Mouse (Mus musculus): Measurements from ENCODE around the gene Adamts4.

The Adamts4 gene

GRCm38 (mm10) chr1:171256095-171256818 is 6.0 kb downstream of the Adamts4 start:
- no peak for DNase-seq (ENCODE audit: inconsistent ontology term)

- no peak for DNase-seq (ENCODE audit: inconsistent ontology term)
Measured at GRCm38 (mm10) chr1:171256937-171257548, 6.8 kb downstream of the Adamts4 start.

GRCm38 (mm10) chr1:171257781-171258180 is 7.6 kb downstream of the Adamts4 start:
- DNase-seq (ENCODE audit: inconsistent ontology term): no peak

GRCm38 (mm10) chr1:171258921-171259320 is 8.7 kb downstream of the Adamts4 start:
- DNase-seq (ENCODE audit: inconsistent ontology term): no peak

- DNase-seq (ENCODE audit: inconsistent ontology term): no peak
Measured at GRCm38 (mm10) chr1:171260316-171260715, 10.1 kb downstream of the Adamts4 start.

- DNase-seq (ENCODE audit: inconsistent ontology term): peak; percentile 93
Measured at GRCm38 (mm10) chr1:171262594-171263130, 12.4 kb downstream of the Adamts4 start.

GRCm38 (mm10) chr1:171263185-171263611 is 13.0 kb downstream of the Adamts4 start:
- DNase-seq (ENCODE audit: inconsistent ontology term): peak; percentile 93

- DNase-seq (ENCODE audit: inconsistent ontology term): no peak
Measured at GRCm38 (mm10) chr1:171263666-171264461, 13.6 kb downstream of the Adamts4 start.

- DNase-seq (ENCODE audit: inconsistent ontology term): no peak
Measured at GRCm38 (mm10) chr1:171265971-171266744, 15.9 kb downstream of the Adamts4 start.

GRCm38 (mm10) chr1:171268341-171268740 is 18.1 kb downstream of the Adamts4 start:
- DNase-seq (ENCODE audit: inconsistent ontology term): no peak

GRCm38 (mm10) chr1:171269848-171270572 is 19.8 kb downstream of the Adamts4 start, which contains the start of gene B4galt3:
Gene B4galt3, plus strand, starts transcription at chr1:171270328.
- DNase-seq (ENCODE audit: inconsistent ontology term): peak; percentile 92

GRCm38 (mm10) chr1:171270573-171270900 is 20.3 kb downstream of the Adamts4 start:
- peak; percentile 16 for DNase-seq (ENCODE audit: inconsistent ontology term)

GRCm38 (mm10) chr1:171271196-171271595 is 21.0 kb downstream of the Adamts4 start:
- no peak for DNase-seq (ENCODE audit: inconsistent ontology term)

- no peak for DNase-seq (ENCODE audit: inconsistent ontology term)
Measured at GRCm38 (mm10) chr1:171271622-171272021, 21.4 kb downstream of the Adamts4 start.

GRCm38 (mm10) chr1:171272086-171272485 is 21.9 kb downstream of the Adamts4 start:
- DNase-seq (ENCODE audit: inconsistent ontology term): no peak

- no peak for DNase-seq (ENCODE audit: inconsistent ontology term)
Measured at GRCm38 (mm10) chr1:171274171-171274570, 23.9 kb downstream of the Adamts4 start.

- no peak for DNase-seq (ENCODE audit: inconsistent ontology term)
Measured at GRCm38 (mm10) chr1:171275144-171275734, 25.0 kb downstream of the Adamts4 start.

- DNase-seq (ENCODE audit: inconsistent ontology term): no peak
Measured at GRCm38 (mm10) chr1:171276110-171276748, 26.0 kb downstream of the Adamts4 start.

GRCm38 (mm10) chr1:171277736-171278135 is 27.5 kb downstream of the Adamts4 start:
- no peak for DNase-seq (ENCODE audit: inconsistent ontology term)

GRCm38 (mm10) chr1:171278436-171278835 is 28.2 kb downstream of the Adamts4 start:
- DNase-seq (ENCODE audit: inconsistent ontology term): no peak
